Mouse (Mus musculus) adrenal gland, adult 8-10 months (tissue): ENCODE results near the gene Lpin3. TPM values are rescaled to one million over a fixed set of nuclear protein-coding genes. Genes with fewer than 3 reads are reported as not detected.

Experiments used
- DNase-seq: peaks from one replicate; pipeline ENCODE4 v3.0.0; 2022
- total RNA-seq, 4 experiments: library from RNA; stranded (reverse); gene quantifications; 2 replicates each; pipeline ENCODE4 v1.2.4; 2022

Lpin3 gene
- 10 to 100 TPM; 39.0 to 84.3 (median 50.2) TPM for total RNA-seq

- DNase-seq: peak; percentile 86
Measured at GRCm38 (mm10) chr2:160880453-160881195, at the start of gene Lpin3. Gene Lpin3, plus strand, starts transcription at chr2:160880670.

GRCm38 (mm10) chr2:160840838-160841237 lies 39.6 kb upstream of the Lpin3 start:
- no peak for DNase-seq

GRCm38 (mm10) chr2:160847664-160848063 lies 32.8 kb upstream of the Lpin3 start:
- DNase-seq: no peak

- DNase-seq: no peak
Measured at GRCm38 (mm10) chr2:160848186-160848585, 32.3 kb upstream of the Lpin3 start.

GRCm38 (mm10) chr2:160849617-160850240 lies 30.7 kb upstream of the Lpin3 start:
- DNase-seq: no peak

- peak; percentile 23 for DNase-seq
Measured at GRCm38 (mm10) chr2:160850360-160850759, 30.1 kb upstream of the Lpin3 start.

GRCm38 (mm10) chr2:160854687-160855086 lies 25.8 kb upstream of the Lpin3 start:
- DNase-seq: no peak

- no peak for DNase-seq
Measured at GRCm38 (mm10) chr2:160856359-160857102, 23.9 kb upstream of the Lpin3 start.

- no peak for DNase-seq
Measured at GRCm38 (mm10) chr2:160860363-160860762, 20.1 kb upstream of the Lpin3 start.

GRCm38 (mm10) chr2:160864112-160864511 lies 16.4 kb upstream of the Lpin3 start:
- no peak for DNase-seq

GRCm38 (mm10) chr2:160865266-160865665 lies 15.2 kb upstream of the Lpin3 start:
- no peak for DNase-seq

GRCm38 (mm10) chr2:160869446-160869845 lies 11.0 kb upstream of the Lpin3 start:
- no peak for DNase-seq

GRCm38 (mm10) chr2:160871310-160871709 lies 9.2 kb upstream of the Lpin3 start:
- no peak for DNase-seq

- peak; percentile 62 for DNase-seq
Measured at GRCm38 (mm10) chr2:160872395-160872794, 8.1 kb upstream of the Lpin3 start.

- DNase-seq: peak; percentile 91
Measured at GRCm38 (mm10) chr2:160872890-160873382, 7.5 kb upstream of the Lpin3 start, which contains the start of gene Zhx3. Gene Zhx3, minus strand, starts transcription at chr2:160872998.

- no peak for DNase-seq
Measured at GRCm38 (mm10) chr2:160874231-160874877, 6.1 kb upstream of the Lpin3 start.

GRCm38 (mm10) chr2:160876115-160876514 lies 4.4 kb upstream of the Lpin3 start:
- DNase-seq: no peak

- peak; percentile 41 for DNase-seq
Measured at GRCm38 (mm10) chr2:160881462-160882101, 1.1 kb downstream of the Lpin3 start.

- peak; percentile 54 for DNase-seq
Measured at GRCm38 (mm10) chr2:160882436-160882835, 2.0 kb downstream of the Lpin3 start.

- no peak for DNase-seq
Measured at GRCm38 (mm10) chr2:160883912-160884311, 3.4 kb downstream of the Lpin3 start.

GRCm38 (mm10) chr2:160884830-160885229 lies 4.4 kb downstream of the Lpin3 start:
- DNase-seq: no peak

- DNase-seq: no peak
Measured at GRCm38 (mm10) chr2:160886221-160886620, 5.8 kb downstream of the Lpin3 start.
